Mouse (Mus musculus): ENCODE data around the gene Akr7a5. TPM values are rescaled to one million over a fixed set of nuclear protein-coding genes. Genes with fewer than 3 reads are reported as not detected.

The Akr7a5 gene
- total RNA-seq (2014; rRNA removed) (41.1 and 49.7 TPM in 2 replicates), polyA plus RNA-seq (2015; fragmentation: Nextera tagmentation; extraction: Ambion mirVana) (58.1 and 60.6 TPM in 2 replicates)

- WGBS = 6% methylated on average over 62 of the region's 63 CpGs
- peak; percentile 91 for ATAC-seq
These were observed at the start of gene Akr7a5, which contains the start of gene Pqlc2 for GRCm38 (mm10) chr4:139310171-139310898. Gene Akr7a5 (plus strand): TSS chr4:139310744. Gene Pqlc2 (minus strand): TSS chr4:139310708.

GRCm38 (mm10) chr4:139262981-139263380, 47.6 kb upstream of the Akr7a5 start:
- no peak for TF ChIP-seq CTCF (IDR thresholded peaks at IDR 0.05; ENCODE audit: low read depth)
- H3K4me3 ChIP-seq (ENCODE audit: low read depth, low read length) = no peak overlapping the region
- H3K9ac ChIP-seq = no peak overlapping the region
- ATAC-seq (no peak), DNase-seq (no peak)
- H3K4me1 ChIP-seq (ENCODE audit: insufficient read depth) = no peaks in the 10 kb centered on the region
- no peaks in the 10 kb centered on the region for H3K9me3 ChIP-seq (ENCODE audit: low read length)
- no peak overlapping the region for H3K4me2 ChIP-seq (ENCODE audit: low read depth)
- 78% methylated on average over 6 of the region's 6 CpGs for WGBS
- no peak overlapping the region for H3K27ac ChIP-seq (ENCODE audit: low read depth, low read length)
- no peaks in the 10 kb centered on the region for H3K27me3 ChIP-seq (ENCODE audit: insufficient read depth, low read length)
- H3K36me3 ChIP-seq (ENCODE audit: insufficient read depth) = peaks cover 57% of the 10 kb centered on the region

More at GRCm38 (mm10) chr4:139310171-139310898, at the start of gene Akr7a5, which contains the start of gene Pqlc2:
- TF ChIP-seq CTCF (IDR thresholded peaks at IDR 0.05; ENCODE audit: low read depth) = peak; percentile 43; the same call in 1 of the 2 replicates
- Histone ChIP-seq H3K36me3 (ENCODE audit: insufficient read depth) (peaks cover 19% of the 10 kb centered on the region), H3K27me3 (ENCODE audit: insufficient read depth, low read length) (no peaks in the 10 kb centered on the region), H3K9me3 (ENCODE audit: low read length) (no peaks in the 10 kb centered on the region), H3K9ac (peak within 1 kb of the TSS; percentile 79), H3K4me2 (ENCODE audit: low read depth) (peak within 1 kb of the TSS; percentile 92), H3K27ac (ENCODE audit: low read depth, low read length) (peak within 1 kb of the TSS; percentile 72), H3K4me3 (ENCODE audit: low read depth, low read length) (peak within 1 kb of the TSS; percentile 93), H3K4me1 (ENCODE audit: insufficient read depth) (peaks cover 19% of the 10 kb centered on the region; the same call in 1 of the 2 replicates)
- peak; percentile 98 for DNase-seq

- Histone ChIP-seq H3K4me3 (ENCODE audit: low read depth, low read length) (no peak overlapping the region), H3K36me3 (ENCODE audit: insufficient read depth) (peaks cover 36% of the 10 kb centered on the region), H3K9ac (no peak overlapping the region), H3K27me3 (ENCODE audit: insufficient read depth, low read length) (no peaks in the 10 kb centered on the region), H3K4me1 (ENCODE audit: insufficient read depth) (no peaks in the 10 kb centered on the region), H3K27ac (ENCODE audit: low read depth, low read length) (no peak overlapping the region), H3K9me3 (ENCODE audit: low read length) (no peaks in the 10 kb centered on the region), H3K4me2 (ENCODE audit: low read depth) (no peak overlapping the region)
- TF ChIP-seq CTCF (IDR thresholded peaks at IDR 0.05; ENCODE audit: low read depth) = no peak
- WGBS = 88% methylated on average over 13 of the region's 13 CpGs
- ATAC-seq (0 out of 2 replicates have a peak, but pooled peaks have one; percentile 16), DNase-seq (no peak)
These were observed 44.6 kb upstream of the Akr7a5 start for GRCm38 (mm10) chr4:139265783-139266499.

DNA sequence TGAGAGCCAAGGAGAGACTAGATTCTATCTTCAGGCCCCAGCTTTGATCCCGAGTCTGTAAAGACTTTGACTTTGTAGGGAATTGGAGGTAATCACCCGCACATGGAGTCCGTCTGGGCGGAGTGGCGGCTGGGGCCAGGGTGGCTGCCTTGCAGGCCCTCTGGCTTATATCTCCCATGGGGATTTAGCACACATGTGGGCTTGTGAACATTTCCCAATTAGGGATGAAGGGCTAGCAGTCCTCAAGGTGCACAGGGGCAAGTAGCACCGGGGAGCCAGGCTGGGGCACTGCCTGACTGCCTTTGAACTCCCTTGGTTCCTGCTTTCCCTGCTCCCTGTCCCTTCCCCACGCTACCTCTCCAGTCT, 44.1 kb upstream of the Akr7a5 start:
- DNase-seq = no peak
- WGBS = 86% methylated on average over 7 of the region's 7 CpGs
- no peak for ATAC-seq
- Histone ChIP-seq H3K27me3 (ENCODE audit: insufficient read depth, low read length) (no peaks in the 10 kb centered on the region), H3K9ac (no peak overlapping the region), H3K4me3 (ENCODE audit: low read depth, low read length) (no peak overlapping the region), H3K4me2 (ENCODE audit: low read depth) (no peak overlapping the region), H3K9me3 (ENCODE audit: low read length) (no peaks in the 10 kb centered on the region), H3K4me1 (ENCODE audit: insufficient read depth) (no peaks in the 10 kb centered on the region), H3K36me3 (ENCODE audit: insufficient read depth) (peaks cover 35% of the 10 kb centered on the region), H3K27ac (ENCODE audit: low read depth, low read length) (no peak overlapping the region)
- no peak for TF ChIP-seq CTCF (IDR thresholded peaks at IDR 0.05; ENCODE audit: low read depth)

- Histone ChIP-seq H3K36me3 (ENCODE audit: insufficient read depth) (peaks cover 26% of the 10 kb centered on the region), H3K4me3 (ENCODE audit: low read depth, low read length) (no peak overlapping the region), H3K27ac (ENCODE audit: low read depth, low read length) (no peak overlapping the region), H3K9ac (no peak overlapping the region), H3K27me3 (ENCODE audit: insufficient read depth, low read length) (no peaks in the 10 kb centered on the region), H3K9me3 (ENCODE audit: low read length) (no peaks in the 10 kb centered on the region), H3K4me1 (ENCODE audit: insufficient read depth) (no peaks in the 10 kb centered on the region), H3K4me2 (ENCODE audit: low read depth) (no peak overlapping the region)
- DNase-seq (no peak), ATAC-seq (no peak)
- no peak for TF ChIP-seq CTCF (IDR thresholded peaks at IDR 0.05; ENCODE audit: low read depth)
- 90% methylated on average over 3 of the region's 3 CpGs for WGBS
These were observed 43.2 kb upstream of the Akr7a5 start for GRCm38 (mm10) chr4:139267335-139267734.

DNA sequence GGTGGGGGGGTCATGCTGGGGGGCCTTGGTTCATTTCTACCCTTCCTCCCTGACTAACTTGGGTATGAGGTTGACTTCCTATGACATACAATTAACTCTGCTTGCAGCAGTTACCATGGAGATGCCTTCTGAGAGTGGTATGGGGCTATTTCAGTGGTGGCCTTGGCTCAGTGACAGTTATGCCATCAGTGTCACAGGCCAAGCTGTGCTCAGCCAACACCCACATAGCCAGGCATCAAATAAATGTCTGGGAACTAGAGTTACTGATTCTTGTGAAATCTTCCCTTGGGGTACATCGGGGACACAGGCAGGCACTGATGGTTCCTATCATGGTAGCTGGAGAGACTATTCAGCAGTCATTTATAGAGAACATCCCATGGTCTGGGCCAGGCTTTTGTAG, 42.3 kb upstream of the Akr7a5 start:
- no peak for TF ChIP-seq CTCF (IDR thresholded peaks at IDR 0.05; ENCODE audit: low read depth)
- 87% methylated on average over 1 of the region's 1 CpGs for WGBS
- Histone ChIP-seq H3K9me3 (ENCODE audit: low read length) (no peaks in the 10 kb centered on the region), H3K4me3 (ENCODE audit: low read depth, low read length) (no peak overlapping the region), H3K36me3 (ENCODE audit: insufficient read depth) (peaks cover 17% of the 10 kb centered on the region), H3K9ac (no peak overlapping the region), H3K27ac (ENCODE audit: low read depth, low read length) (no peak overlapping the region), H3K27me3 (ENCODE audit: insufficient read depth, low read length) (no peaks in the 10 kb centered on the region), H3K4me2 (ENCODE audit: low read depth) (no peak overlapping the region), H3K4me1 (ENCODE audit: insufficient read depth) (no peaks in the 10 kb centered on the region)
- DNase-seq (no peak), ATAC-seq (peak; percentile 38; the same call in 1 of the 2 replicates)

GRCm38 (mm10) chr4:139270168-139270567, 40.4 kb upstream of the Akr7a5 start:
- H3K4me1 ChIP-seq (ENCODE audit: insufficient read depth) = no peaks in the 10 kb centered on the region
- H3K9ac ChIP-seq = no peak overlapping the region
- WGBS = 87% methylated on average over 3 of the region's 3 CpGs
- H3K36me3 ChIP-seq (ENCODE audit: insufficient read depth) = peaks cover 7% of the 10 kb centered on the region
- H3K4me3 ChIP-seq (ENCODE audit: low read depth, low read length) = no peak overlapping the region
- H3K4me2 ChIP-seq (ENCODE audit: low read depth) = no peak overlapping the region
- H3K27me3 ChIP-seq (ENCODE audit: insufficient read depth, low read length) = no peaks in the 10 kb centered on the region
- H3K9me3 ChIP-seq (ENCODE audit: low read length) = no peaks in the 10 kb centered on the region
- no peak overlapping the region for H3K27ac ChIP-seq (ENCODE audit: low read depth, low read length)
- ATAC-seq = no peak
- no peak for DNase-seq
- no peak for TF ChIP-seq CTCF (IDR thresholded peaks at IDR 0.05; ENCODE audit: low read depth)
